In the genomic region with DNA sequence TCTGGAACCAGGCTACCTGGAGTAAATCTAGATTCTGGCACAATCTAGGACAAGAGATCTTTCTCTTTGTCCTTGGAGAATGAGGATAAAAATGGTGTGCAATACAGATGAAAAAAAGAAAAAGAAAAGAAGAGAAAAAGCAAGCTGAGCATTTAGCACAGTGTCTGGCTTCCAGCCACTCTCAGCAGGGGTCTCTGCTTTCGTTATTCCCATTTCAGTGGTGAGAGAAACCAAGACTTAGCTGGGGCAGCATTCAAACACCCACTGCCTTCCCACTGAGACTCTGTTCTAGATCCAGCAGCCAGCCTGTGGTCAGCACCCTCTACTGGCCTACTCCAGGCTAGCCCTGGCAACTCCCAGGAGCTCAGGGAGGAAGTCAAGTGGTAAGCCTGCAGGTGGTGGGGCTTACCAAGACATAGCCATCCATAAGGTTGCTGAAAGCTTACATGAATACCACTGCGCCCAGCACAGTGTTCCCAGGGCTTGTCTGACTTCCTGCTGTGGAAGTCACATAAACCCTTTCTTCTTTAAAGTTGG, we compare ENCODE assay signal across 18 mouse cellular contexts. TPM values are rescaled to one million over a fixed set of nuclear protein-coding genes. Genes with fewer than 3 reads are reported as not detected.
A peak's percentile ranks its signal among the peaks of the same experiment; 100 is the strongest.
DNase-seq lines count a peak whose midpoint lies in the region; ATAC-seq and TF ChIP-seq lines count a peak whose summit lies in the region.
"Had no signal": no experiment of that assay in that cellular context is flagged by ENCODE, and none has a peak within 500 bp of the region (broad histone marks: within the 10 kb centered on the region; RNA-seq: fewer than 3 reads in every experiment).

No protein-coding gene starts in this region.

- no peak for ATAC-seq in liver, embryonic 14.5 days (ENCODE audit: insufficient read depth)
- ATAC-seq: CD4-positive, CD25-positive, alpha-beta regulatory T cell, adult 4 months; hindbrain, embryonic 16.5 days had no signal

- no peak overlapping the region for H3K4me2 ChIP-seq in liver, embryonic 14.5 days (ENCODE audit: low read depth)
- H3K4me2 ChIP-seq: heart, embryonic 15.5 days; liver, embryonic 13.5 days had no signal

- H3K4me3 ChIP-seq in liver, embryonic 14.5 days (ENCODE audit: insufficient read depth in 1 of 2, low read depth in 2 of 2, low read length in 2 of 2) = no peak overlapping the region
- H3K4me3 ChIP-seq: forebrain, embryonic 10.5 days; heart, embryonic 15.5 days; liver, embryonic 13.5 days; midbrain, embryonic 10.5 days had no signal

- WGBS in liver, embryonic 14.5 days (ENCODE audit: insufficient replicate concordance) = 56% methylated on average over 2 of the region's 2 CpGs

- no peak for TF ChIP-seq EP300 in liver, embryonic 14.5 days (IDR thresholded peaks at IDR 0.05; ENCODE audit: low read depth)

- peak; percentile 14; the same call in 1 of the 2 replicates for TF ChIP-seq CTCF in liver, embryonic 14.5 days (IDR thresholded peaks at IDR 0.05; ENCODE audit: low read depth)

- no peak overlapping the region for H3K9ac ChIP-seq in liver, embryonic 14.5 days (replicated peaks)
- H3K9ac ChIP-seq: forebrain, postnatal 0 days; heart, embryonic 15.5 days; liver, embryonic 13.5 days had no signal

- peak; percentile 24 for DNase-seq in cerebellum, adult 9-11 months
- no peak for DNase-seq in cerebellum, adult 11 months
- peak; percentile 89 for DNase-seq in heart, adult 11 months
- no peak for DNase-seq in heart, postnatal 4 days
- no peak for DNase-seq in liver, embryonic 14.5 days (ENCODE audit: low read depth in 3 of 3, low spot score in 3 of 3)
- no peak for DNase-seq in liver
- no peak for DNase-seq in neural tube, embryonic 10.5 days (ENCODE audit: extremely low spot score, low spot score)
- DNase-seq: forebrain, postnatal 0 days; kidney, adult 11 months; left cerebral cortex, postnatal 4 days; liver, embryonic 13.5 days had no signal

- no peak overlapping the region for H3K27ac ChIP-seq in liver, embryonic 14.5 days
- H3K27ac ChIP-seq: forebrain, embryonic 10.5 days; heart, embryonic 15.5 days; kidney, postnatal 0 days; liver, embryonic 13.5 days; macrophage; midbrain, embryonic 10.5 days had no signal

- no peaks in the 10 kb centered on the region for H3K9me3 ChIP-seq in liver, embryonic 14.5 days (ENCODE audit: control insufficient read depth, low read length)
- H3K9me3 ChIP-seq: forebrain, embryonic 10.5 days; heart, embryonic 15.5 days; liver, embryonic 13.5 days; midbrain, embryonic 10.5 days had no signal

- no peaks in the 10 kb centered on the region for H3K36me3 ChIP-seq in liver, embryonic 14.5 days (replicated peaks; ENCODE audit: control insufficient read depth, insufficient read depth, low read depth)
- H3K36me3 ChIP-seq: liver, embryonic 13.5 days had no signal

- H3K27me3 ChIP-seq in liver, embryonic 14.5 days (ENCODE audit: control insufficient read depth, insufficient read depth, low read length) = no peaks in the 10 kb centered on the region
- H3K27me3 ChIP-seq: heart, embryonic 15.5 days had no signal

- no peaks in the 10 kb centered on the region for H3K4me1 ChIP-seq in liver, embryonic 14.5 days (replicated peaks; ENCODE audit: control insufficient read depth in 2 of 2, insufficient read depth in 2 of 2, low read length in 1 of 2)
- H3K4me1 ChIP-seq: forebrain, embryonic 10.5 days; heart, embryonic 15.5 days; liver, embryonic 13.5 days; midbrain, embryonic 10.5 days had no signal

RNA-seq across cellular contexts. Expression of gene Arpin, which starts 6.6 kb away (rescaled TPM):
- total RNA-seq in heart, postnatal 4 days (2021) = 10 to 100 TPM; 25.1 to 26.0 TPM
- 1.9 TPM in 2 replicates for polyA plus RNA-seq in liver, embryonic 14.5 days (2012; rRNA removed)
- 3.1 and 4.1 TPM in 2 replicates for polyA plus RNA-seq in liver, embryonic 14.5 days (2014; fragmentation: Nextera tagmentation; extraction: Ambion mirVana)
- polyA plus RNA-seq: CD4-positive, CD25-positive, alpha-beta regulatory T cell, adult 4 months had no signal

RNA-seq across cellular contexts. Expression of gene Ap3s2, which starts 8.1 kb away (rescaled TPM):
- total RNA-seq in heart, postnatal 4 days (2021) = 10 to 100 TPM; 25.0 to 26.5 TPM
- polyA plus RNA-seq in liver, embryonic 14.5 days (2012; rRNA removed) = 4.9 and 5.6 TPM in 2 replicates
- 10.5 and 12.2 TPM in 2 replicates for polyA plus RNA-seq in liver, embryonic 14.5 days (2014; fragmentation: Nextera tagmentation; extraction: Ambion mirVana)

Comparison
In these comparisons a context has a peak if more than half of its experiments do, and no peak if none do; other contexts are left out.
1. DNase-seq: peak in cerebellum, adult 9-11 months (single experiment) and heart, adult 11 months (single experiment); none in cerebellum, adult 11 months (single experiment), heart, postnatal 4 days (single experiment), liver, embryonic 14.5 days (0 of 3), liver (single experiment) and neural tube, embryonic 10.5 days (single experiment).